Mouse (Mus musculus) intestine, postnatal 0 days (tissue): ENCODE measurements around the gene Nol3. TPM values are rescaled to one million over a fixed set of nuclear protein-coding genes. Genes with fewer than 3 reads are reported as not detected.
A peak's percentile ranks its signal among the peaks of the same experiment; 100 is the strongest.

ENCODE experiments used
- ATAC-seq: fragments of 200-750 bp; cut with Nextera tagmentation; 2 replicates; pipeline ENCODE4 v1.8.0; 2017; ENCODE audit warnings: mild to moderate bottlenecking, moderate TSS enrichment, moderate library complexity
- H3K27ac ChIP-seq: fragments of 300-500 bp; sonication (generic); 2 replicates; pipeline ENCODE4 v1.5.1; 2014; ENCODE audit warnings: mild to moderate bottlenecking, low read depth, low read length, moderate library complexity
- H3K27me3 ChIP-seq: fragments of 300-500 bp; sonication (generic); replicated peaks from 2 replicates; pipeline ENCODE4 v1.6.1; 2014; ENCODE audit warnings: low read length, mixed read lengths; ENCODE audit not compliant: control insufficient read depth, insufficient read depth
- H3K36me3 ChIP-seq: fragments of 300-500 bp; sonication (generic); 2 replicates; pipeline ENCODE4 v1.6.1; 2014; ENCODE audit warnings: mild to moderate bottlenecking, moderate library complexity; ENCODE audit not compliant: control insufficient read depth, insufficient read depth
- H3K4me1 ChIP-seq: fragments of 300-500 bp; sonication (generic); replicated peaks from 2 replicates; pipeline ENCODE4 v1.6.1; 2014; ENCODE audit warnings: antibody characterized with exemption, low read length, mixed read lengths; ENCODE audit not compliant: control insufficient read depth, insufficient read depth
- H3K4me2 ChIP-seq: fragments of 300-500 bp; sonication (generic); replicated peaks from 2 replicates; pipeline ENCODE4 v1.6.1; 2014; ENCODE audit warnings: low read depth, mild to moderate bottlenecking, moderate library complexity
- H3K4me3 ChIP-seq: fragments of 300-500 bp; sonication (generic); 2 replicates; pipeline ENCODE4 v1.5.1; 2014; ENCODE audit warnings: low read depth, low read length
- H3K9ac ChIP-seq: fragments of 300-500 bp; sonication (generic); 2 replicates; pipeline ENCODE4 v1.6.1; 2014; ENCODE audit warnings: mild to moderate bottlenecking, low read depth, low read length
- H3K9me3 ChIP-seq: fragments of 300-500 bp; sonication (generic); 2 replicates; pipeline ENCODE4 v1.6.1; 2016; ENCODE audit warnings: mixed run types; ENCODE audit not compliant: control insufficient read depth
- CTCF ChIP-seq: sonication (generic); IDR thresholded peaks from 2 replicates; pipeline ENCODE4 v1.5.1; 2016; ENCODE audit warnings: low read depth, mild to moderate bottlenecking, control low read depth, antibody characterized with exemption, moderate library complexity
- WGBS: fragments of 180-500 bp; shearing (Covaris S2); extraction: QIAGEN DNeasy Blood & Tissue Kit; methylation state at CpG from one replicate; pipeline ENCODE4 v1.1.7; 2014; 5-methylcytosine and 5-hydroxymethylcytosine counted together
- microRNA counts: library from miRNA; unstranded; fragments of <30 nt; microRNA quantifications from one replicate; lab custom pipeline; 2016
- microRNA-seq: library from miRNA; unstranded; fragments of <30 nt; microRNA quantifications from one replicate; pipeline ENCODE4, GENCODE M21; 2016
- polyA plus RNA-seq: library from polyadenylated mRNA; unstranded; fragments of >200 nt; fragmentation: Nextera tagmentation; extraction: Ambion mirVana; gene quantifications from 2 replicates; pipeline ENCODE4 v1.2.1, GENCODE M21; 2015

Nol3 gene
- polyA plus RNA-seq, 1 experiment from 2014 or later = 0.76 TPM

- ATAC-seq = no peak
- no peak overlapping the region for H3K4me3 ChIP-seq
- H3K9me3 ChIP-seq = no peaks in the 10 kb centered on the region
- no peaks in the 10 kb centered on the region for H3K27me3 ChIP-seq
- peaks cover 21% of the 10 kb centered on the region for H3K36me3 ChIP-seq
- WGBS = 89% methylated on average over 4 of the region's 4 CpGs
- no peak overlapping the region for H3K27ac ChIP-seq
- H3K9ac ChIP-seq = no peak overlapping the region
- no peak for TF ChIP-seq CTCF
- H3K4me2 ChIP-seq = no peak overlapping the region
- 0 out of 2 replicates have a peak, but pooled peaks cover 5% of the 10 kb centered on the region for H3K4me1 ChIP-seq
Observed at GRCm38 (mm10) chr8:105323183-105323582, 47.2 kb downstream of the Nol3 start.

DNA sequence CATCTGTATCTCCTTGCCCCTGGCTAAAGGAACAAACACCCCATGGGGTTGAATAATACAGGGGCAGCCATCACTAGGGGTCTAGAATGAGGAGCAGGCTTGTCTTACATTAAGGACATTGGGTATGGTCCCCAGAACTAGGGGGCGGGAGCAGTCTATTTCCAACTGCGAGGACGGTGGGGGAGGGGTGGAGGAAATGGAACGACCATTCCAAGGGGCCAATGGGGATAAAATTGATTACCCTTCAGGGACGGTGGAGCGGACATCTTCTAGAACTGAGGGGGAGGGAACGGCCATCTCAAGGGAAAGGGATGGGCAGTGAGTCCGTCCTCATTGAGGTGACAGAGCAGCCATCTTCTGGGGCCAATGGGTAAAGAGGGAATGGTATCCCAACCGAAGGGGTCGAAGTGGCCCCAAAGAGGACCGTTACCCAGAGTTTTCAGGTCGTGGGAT lies 49.7 kb downstream of the Nol3 start:
- peak overlapping the region; percentile 82 for H3K4me2 ChIP-seq
- H3K4me1 ChIP-seq = 0 out of 2 replicates have a peak, but pooled peaks cover 5% of the 10 kb centered on the region
- peaks cover 37% of the 10 kb centered on the region for H3K36me3 ChIP-seq
- no peak overlapping the region for H3K27ac ChIP-seq
- peak overlapping the region; percentile 87 for H3K4me3 ChIP-seq
- peak; percentile 9; the same call in 1 of the 2 replicates for ATAC-seq
- WGBS = 0% methylated on average over 12 of the region's 12 CpGs
- TF ChIP-seq CTCF = no peak
- H3K9ac ChIP-seq = peak overlapping the region; percentile 69
- no peaks in the 10 kb centered on the region for H3K27me3 ChIP-seq
- no peaks in the 10 kb centered on the region for H3K9me3 ChIP-seq

DNA sequence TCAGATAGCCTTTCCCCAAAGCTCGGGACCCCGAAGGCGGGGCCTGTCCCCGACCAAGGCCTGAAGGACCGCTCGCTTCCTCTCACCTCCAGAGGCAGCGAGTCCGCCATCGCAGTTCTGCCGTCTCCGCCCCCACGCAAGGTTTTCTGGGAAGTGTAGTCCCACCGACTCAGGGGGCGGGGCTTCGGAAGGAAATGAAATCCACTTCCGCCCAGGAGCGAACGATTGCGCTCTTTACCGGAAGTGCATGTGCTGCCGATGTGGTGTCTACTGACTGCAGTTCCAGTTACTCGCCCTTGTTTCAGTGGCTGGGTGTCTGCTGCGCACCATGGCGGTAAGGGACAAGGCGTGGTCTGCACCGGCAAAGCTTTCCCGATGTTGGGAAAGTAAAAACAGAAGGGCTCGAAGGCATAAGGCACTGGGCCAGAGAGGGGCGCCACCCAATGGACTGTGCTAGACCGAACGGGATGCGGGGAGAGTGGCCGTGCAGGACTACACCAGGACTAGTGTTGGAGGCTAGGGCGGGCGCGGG lies 50.3 kb downstream of the Nol3 start, which contains the start of the genes Lrrc29 and Tmem208:
Gene Lrrc29 (minus strand): TSS at position 138 of the 532 bp plus-strand sequence.
Gene Tmem208 (plus strand): TSS at position 214 of the 532 bp plus-strand sequence.
- WGBS = under 1% methylated on average over 36 of the region's 36 CpGs
- H3K4me2 ChIP-seq = peak within 1 kb of the TSS; percentile 82

GRCm38 (mm10) chr8:105326968-105327367 lies 51.0 kb downstream of the Nol3 start:
- Histone ChIP-seq H3K27ac (peak overlapping the region; percentile 77), H3K4me3 (peak overlapping the region; percentile 87), H3K4me1 (peaks cover 9% of the 10 kb centered on the region; the same call in 1 of the 2 replicates), H3K9me3 (no peaks in the 10 kb centered on the region), H3K4me2 (peak overlapping the region; percentile 82), H3K27me3 (no peaks in the 10 kb centered on the region), H3K9ac (peak overlapping the region; percentile 69), H3K36me3 (peaks cover 50% of the 10 kb centered on the region)
- WGBS = 24% methylated on average over 6 of the region's 6 CpGs
- ATAC-seq = no peak
- no peak for TF ChIP-seq CTCF

More for the DNA sequence above, 50.3 kb downstream of the Nol3 start, which contains the start of the genes Lrrc29 and Tmem208:
- Histone ChIP-seq H3K9me3 (no peaks in the 10 kb centered on the region), H3K27me3 (no peaks in the 10 kb centered on the region), H3K36me3 (peaks cover 43% of the 10 kb centered on the region), H3K4me3 (peak within 1 kb of the TSS; percentile 87), H3K9ac (peak within 1 kb of the TSS; percentile 69), H3K4me1 (0 out of 2 replicates have a peak, but pooled peaks cover 5% of the 10 kb centered on the region), H3K27ac (peak within 1 kb of the TSS; percentile 77)
- TF ChIP-seq CTCF = peak; percentile 79
- peak; percentile 85 for ATAC-seq

- Histone ChIP-seq H3K4me1 (peaks cover 6% of the 10 kb centered on the region; the same call in 1 of the 2 replicates), H3K27me3 (no peaks in the 10 kb centered on the region), H3K4me2 (no peak overlapping the region), H3K36me3 (peaks cover 65% of the 10 kb centered on the region), H3K27ac (peak overlapping the region; percentile 62), H3K4me3 (no peak overlapping the region), H3K9ac (no peak overlapping the region), H3K9me3 (no peaks in the 10 kb centered on the region)
- WGBS = 39% methylated on average over 12 of the region's 12 CpGs
- peak; percentile 46 for ATAC-seq
- no peak for TF ChIP-seq CTCF
Observed at GRCm38 (mm10) chr8:105330325-105330724, 54.4 kb downstream of the Nol3 start.

DNA sequence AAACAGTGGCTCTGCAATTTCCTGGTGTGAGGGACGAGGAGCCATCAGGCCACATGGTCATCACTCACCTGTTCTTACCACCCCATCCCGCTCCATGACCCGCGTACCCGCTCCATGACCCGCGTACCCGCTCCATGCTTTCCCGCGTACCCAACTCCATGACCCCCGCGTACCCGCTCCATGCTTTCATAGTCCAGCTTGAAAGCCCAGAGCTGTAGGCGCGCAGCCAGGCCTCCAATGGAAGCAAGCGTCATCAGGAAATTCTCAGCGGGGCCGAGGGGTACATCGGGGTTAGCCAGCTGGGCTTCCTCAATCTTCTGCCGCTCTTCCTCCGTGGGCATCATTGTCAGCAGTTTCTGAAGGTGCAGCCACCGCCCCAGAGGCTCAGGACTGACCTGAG lies 55.5 kb downstream of the Nol3 start:
- Histone ChIP-seq H3K4me2 (no peak overlapping the region), H3K27ac (peak overlapping the region; percentile 62; the same call in 1 of the 2 replicates), H3K36me3 (peaks cover 77% of the 10 kb centered on the region), H3K4me1 (peaks cover 3% of the 10 kb centered on the region; the same call in 1 of the 2 replicates), H3K27me3 (no peaks in the 10 kb centered on the region), H3K9ac (no peak overlapping the region), H3K4me3 (no peak overlapping the region), H3K9me3 (no peaks in the 10 kb centered on the region)
- 91% methylated on average over 22 of the region's 22 CpGs for WGBS
- TF ChIP-seq CTCF = no peak
- no peak for ATAC-seq

MicroRNAs encoded within 50 kb of the gene (microRNA counts, 519-probe panel; counts per million panel counts)
- 2,913 counts per million, percentile 31 among the panel's probes with 10 or more counts for microRNA mmu-miR-328 (lab: Ali Mortazavi, UCI)

Small RNA genes lying within 50 kb of the gene (microRNA-seq; reads per million reads assigned to microRNA genes)
- gene Gm27320 = not detected
- 197 reads per million, percentile 56 among the genes with 10 or more reads in this experiment for gene Mir328

Other genes starting within 250 kb of the Nol3 start
- 0.08 TPM in 1 of 2 replicates, not detected in the other for gene Ces3a, start 227.5 kb upstream of the Nol3 start, polyA plus RNA-seq
- not detected in 2 replicates for gene Ces3b, start 192.4 kb upstream of the Nol3 start, polyA plus RNA-seq
- not detected in 2 replicates for gene Ces4a, start 144.3 kb upstream of the Nol3 start, polyA plus RNA-seq
- 18.9 and 21.8 TPM in 2 replicates for gene Cbfb, start 105.5 kb upstream of the Nol3 start, polyA plus RNA-seq
- 14.3 and 14.8 TPM in 2 replicates for gene D230025D16Rik, start 51.0 kb upstream of the Nol3 start, polyA plus RNA-seq
- gene B3gnt9, start 21.0 kb upstream of the Nol3 start, polyA plus RNA-seq = 7.1 and 8.1 TPM in 2 replicates
- gene Tradd, start 11.5 kb upstream of the Nol3 start, polyA plus RNA-seq = 50.6 TPM in 2 replicates
- gene Fbxl8, start 11.5 kb upstream of the Nol3 start, polyA plus RNA-seq = 6.0 and 6.2 TPM in 2 replicates
- 0.27 and 0.48 TPM in 2 replicates for gene Hsf4, start 6.3 kb upstream of the Nol3 start, polyA plus RNA-seq
- gene 4931428F04Rik, start 13.7 kb downstream of the Nol3 start, polyA plus RNA-seq = 1.5 and 1.7 TPM in 2 replicates
- gene Exoc3l, start 20.0 kb downstream of the Nol3 start, polyA plus RNA-seq = 2.5 and 3.1 TPM in 2 replicates
- gene E2f4, start 21.5 kb downstream of the Nol3 start, polyA plus RNA-seq = 36.6 and 42.0 TPM in 2 replicates
- gene Elmo3, start 29.5 kb downstream of the Nol3 start, polyA plus RNA-seq = 34.2 TPM in 2 replicates
- 3.8 and 3.9 TPM in 2 replicates for gene Lrrc29, start 50.1 kb downstream of the Nol3 start, polyA plus RNA-seq
- 167 and 184 TPM in 2 replicates for gene Tmem208, start 50.2 kb downstream of the Nol3 start, polyA plus RNA-seq
- 1.3 and 1.6 TPM in 2 replicates for gene Fhod1, start 71.8 kb downstream of the Nol3 start, polyA plus RNA-seq
- 0.31 and 0.40 TPM in 2 replicates for gene Slc9a5, start 72.7 kb downstream of the Nol3 start, polyA plus RNA-seq
- gene Plekhg4, start 97.1 kb downstream of the Nol3 start, polyA plus RNA-seq = 0.13 and 0.20 TPM in 2 replicates
- 0.07 and 0.13 TPM in 2 replicates for gene Kctd19, start 137.4 kb downstream of the Nol3 start, polyA plus RNA-seq
- 0.10 and 0.20 TPM in 2 replicates for gene Lrrc36, start 137.4 kb downstream of the Nol3 start, polyA plus RNA-seq
- gene Tppp3, start 195.4 kb downstream of the Nol3 start, polyA plus RNA-seq = 67.9 and 78.5 TPM in 2 replicates
- gene Zdhhc1, start 220.8 kb downstream of the Nol3 start, polyA plus RNA-seq = 6.4 and 7.1 TPM in 2 replicates
- 1.1 and 4.1 TPM in 2 replicates for gene Hsd11b2, start 242.6 kb downstream of the Nol3 start, polyA plus RNA-seq